ENCODE assay signal across 19 mouse cellular contexts in the genomic region with DNA sequence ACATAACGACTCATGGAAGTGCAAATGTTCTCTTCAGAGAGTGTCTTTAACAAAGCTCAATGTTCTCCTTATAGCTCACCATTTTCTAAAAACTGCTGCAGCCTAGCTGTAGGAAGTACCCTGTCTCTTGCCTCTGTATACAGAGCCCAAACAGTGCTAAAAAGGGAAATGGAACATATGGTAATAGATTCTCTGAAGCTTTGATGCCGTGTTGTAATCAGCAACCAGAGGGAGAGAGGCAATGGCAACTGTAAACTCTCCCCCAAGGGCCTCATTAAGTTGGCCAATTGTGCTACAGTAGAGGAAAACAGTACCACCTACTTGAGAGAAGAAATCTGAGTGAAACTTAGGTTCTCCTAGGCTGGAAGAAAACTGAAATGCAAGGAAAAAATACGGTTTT. TPM values are rescaled to one million over a fixed set of nuclear protein-coding genes. Genes with fewer than 3 reads are reported as not detected.
DNase-seq lines count a peak whose midpoint lies in the region.
"Had no signal": no experiment of that assay in that cellular context is flagged by ENCODE, and none has a peak within 500 bp of the region (broad histone marks: within the 10 kb centered on the region; RNA-seq: fewer than 3 reads in every experiment).

No protein-coding gene starts in this region.

- intact Hi-C loops in left cerebral cortex, postnatal 25 days (cut with DNase I): loop anchor here (10.0 kb wide), 1 partner anchor 111 kb away; no protein-coding TSS in a partner anchor
- intact Hi-C loops in left cerebral cortex, postnatal 36 days (cut with DNase I): no loop called here

- DNase-seq in frontal cortex, adult 2 months (ENCODE audit: extremely low spot score in 1 of 2, low spot score in 1 of 2): peak; percentile 14 to 43
- no peak for DNase-seq in frontal cortex, postnatal 10 days (ENCODE audit: low spot score in 2 of 2)
- DNase-seq in left cerebral cortex, postnatal 25 days (ENCODE audit: low spot score in 2 of 2): peak; percentile 18 to 75
- no peak for DNase-seq in left cerebral cortex, postnatal 36 days (ENCODE audit: low spot score in 2 of 2)
- DNase-seq in right cerebral cortex, postnatal 36 days (ENCODE audit: low spot score in 2 of 2): peak; percentile 5 to 12
- no peak for DNase-seq in right cerebral cortex, postnatal 10 days (ENCODE audit: low spot score in 2 of 2)
- no peak for DNase-seq in adrenal gland, adult 8-10 months
- DNase-seq: adrenal gland, adult 2 months; cerebellum, adult 11 months; cerebellum, postnatal 10 days; gastrocnemius, postnatal 10 days; heart, adult 11 months; kidney, postnatal 4 days; layer of hippocampus, adult 9-11 months; liver, embryonic 13.5 days; lung, embryonic 14.5 days; lung, postnatal 4 days; thymus, postnatal 36 days had no signal

RNA-seq across cellular contexts. Expression of a gene that starts 59.4 kb away (rescaled TPM):
- 5.0 and 7.5 TPM in 2 replicates for polyA plus RNA-seq in frontal cortex, adult 2 months (2012; rRNA removed)
- total RNA-seq in left cerebral cortex, postnatal 25 days (2021): 10 to 100 TPM; 37.4 to 37.7 TPM
- 10 to 100 TPM; 33.3 to 37.0 TPM for total RNA-seq in left cerebral cortex, postnatal 36 days (2021)
- 1 to 10 TPM; 3.1 to 6.3 (median 4.6) TPM for total RNA-seq in adrenal gland, adult 8-10 months (2022)
- polyA plus RNA-seq: C2C12 had no signal

Comparison
In these comparisons a context has a peak if more than half of its experiments do, and no peak if none do; other contexts are left out.
1. DNase-seq: peak in frontal cortex, adult 2 months (2 of 2), left cerebral cortex, postnatal 25 days (2 of 2) and right cerebral cortex, postnatal 36 days (2 of 2); none in frontal cortex, postnatal 10 days (0 of 2), left cerebral cortex, postnatal 36 days (0 of 2), right cerebral cortex, postnatal 10 days (0 of 2) and adrenal gland, adult 8-10 months (single experiment).
2. RNA of a gene that starts 59.4 kb away (total RNA-seq): 37.4 to 37.7 TPM in left cerebral cortex, postnatal 25 days and 33.3 to 37.0 TPM in left cerebral cortex, postnatal 36 days; 3.1 to 6.3 TPM in adrenal gland, adult 8-10 months; every median in the first group is over 4 times any median in the second.